Mouse (Mus musculus): ENCODE results near the gene Slc40a1.

The Slc40a1 gene

DNA sequence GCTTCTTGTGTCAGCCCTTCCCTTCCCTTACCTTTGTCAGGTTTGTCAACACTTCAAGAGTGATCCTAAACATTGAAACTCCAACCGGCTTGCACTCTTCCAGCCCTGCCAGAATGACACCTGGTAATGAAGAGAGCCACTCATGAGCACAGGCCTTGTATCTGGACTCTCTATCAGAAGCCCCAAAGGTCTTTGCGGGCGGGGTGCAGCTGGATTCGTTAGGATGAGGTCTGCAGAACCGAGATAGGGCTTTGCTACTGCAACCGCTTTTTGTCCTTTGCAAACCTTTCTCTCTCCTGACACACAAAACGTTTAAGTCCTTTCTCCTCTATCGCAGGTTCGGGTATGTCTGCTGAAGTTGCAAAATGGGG, at the start of gene Slc40a1:
Slc40a1 (minus strand) TSS at position 131 of the 371 bp plus-strand sequence.
- DNase-seq (ENCODE audit: low spot score), result no peak

DNA sequence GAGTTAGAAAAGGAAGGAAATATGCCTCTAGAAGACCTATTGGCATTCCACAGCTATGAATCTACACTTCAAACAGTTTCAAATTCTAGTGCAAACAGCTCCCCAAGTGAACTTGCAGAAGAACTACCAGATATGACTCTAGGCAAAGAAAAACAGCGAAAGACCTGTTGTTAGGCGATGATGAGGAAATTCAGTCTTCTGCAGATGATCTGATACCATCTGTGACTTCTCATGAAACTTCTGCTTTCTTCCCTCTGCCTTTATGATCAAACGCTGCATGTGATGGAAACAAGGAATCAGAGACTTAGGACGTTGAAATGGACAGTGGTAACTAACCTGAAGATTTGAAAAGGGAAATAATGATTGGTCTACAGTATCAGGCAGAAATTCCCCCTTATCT, 45.0 kb upstream of the Slc40a1 start:
- DNase-seq (ENCODE audit: low spot score), result no peak

DNA sequence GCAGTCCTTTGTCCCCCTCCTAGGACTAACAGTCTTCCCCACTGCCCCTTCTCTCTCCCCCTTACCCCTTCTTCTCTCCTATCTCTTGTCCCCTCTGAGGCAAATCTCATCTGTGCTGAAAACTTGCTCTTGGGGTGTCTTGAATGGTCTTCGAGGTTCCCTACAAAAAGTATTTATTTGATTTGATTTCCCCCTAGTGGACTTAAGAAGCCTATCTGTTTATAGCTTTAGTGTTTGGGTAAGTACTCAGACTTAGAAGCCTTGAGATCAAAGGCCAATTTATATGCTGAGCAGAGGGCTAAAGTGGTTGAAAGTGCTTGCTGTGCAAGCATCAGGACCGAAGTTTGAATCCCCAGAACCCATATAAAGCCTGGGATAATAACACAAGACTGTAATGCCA, 22.7 kb upstream of the Slc40a1 start:
- DNase-seq (ENCODE audit: low spot score), result no peak

DNA sequence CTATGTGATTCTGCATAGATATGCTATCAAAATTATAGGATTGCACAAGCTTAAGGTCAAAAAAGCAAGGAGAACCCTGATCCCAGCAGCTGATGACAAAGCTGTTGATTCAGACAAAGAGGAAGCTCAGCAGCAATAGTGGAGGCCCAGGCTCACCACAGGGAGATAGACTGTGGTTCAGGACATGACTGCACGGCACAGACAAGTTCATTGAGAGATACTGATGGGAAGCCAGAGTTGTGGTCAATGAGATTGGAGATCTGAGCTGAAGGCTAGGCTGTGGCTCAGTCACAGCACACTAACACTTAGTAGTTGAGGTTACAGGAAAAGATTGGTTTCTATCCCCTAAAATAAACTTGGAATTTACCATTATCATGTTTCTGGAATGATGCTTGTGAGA, 21.5 kb upstream of the Slc40a1 start:
- no peak for DNase-seq (ENCODE audit: low spot score)

DNA sequence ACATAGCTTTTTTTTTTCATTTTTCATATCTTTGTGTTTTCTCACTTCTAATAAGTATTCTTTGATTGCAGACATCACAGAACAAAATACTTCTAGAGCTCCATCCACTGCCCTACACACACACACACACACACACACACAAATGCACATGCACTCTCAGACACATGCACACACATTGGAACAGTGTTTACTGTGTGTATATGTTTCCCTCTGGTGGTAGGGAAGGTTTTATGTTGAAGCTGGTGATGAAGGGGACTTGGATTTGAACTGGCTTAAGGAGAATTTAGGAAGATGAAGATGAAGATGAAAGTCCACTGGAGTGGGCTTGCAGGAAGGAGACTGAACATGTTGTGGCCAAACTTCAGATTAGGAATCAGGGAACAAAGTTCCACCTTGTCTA, 4.8 kb upstream of the Slc40a1 start:
- no peak for DNase-seq (ENCODE audit: low spot score)

DNA sequence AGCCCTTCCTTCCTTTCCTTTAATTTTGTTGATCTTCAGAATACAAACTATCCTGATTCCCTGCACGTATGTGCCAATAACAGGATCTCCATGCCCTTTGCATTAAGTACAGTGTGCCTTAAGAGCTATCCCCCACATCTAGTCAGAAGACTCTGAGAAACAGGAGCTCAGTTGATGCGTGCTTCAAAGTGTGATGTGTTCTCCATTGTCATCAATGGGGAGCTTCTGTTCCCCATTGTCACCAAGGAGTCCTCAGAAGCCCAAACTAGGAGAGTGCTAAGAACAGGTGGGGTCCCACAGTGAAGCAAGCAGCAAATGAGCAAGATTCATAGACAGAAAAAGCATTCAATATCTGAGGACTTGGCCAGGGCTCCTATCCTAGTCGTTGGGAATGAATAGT, 588 bp upstream of the Slc40a1 start:
- no peak for DNase-seq (ENCODE audit: low spot score)

DNA sequence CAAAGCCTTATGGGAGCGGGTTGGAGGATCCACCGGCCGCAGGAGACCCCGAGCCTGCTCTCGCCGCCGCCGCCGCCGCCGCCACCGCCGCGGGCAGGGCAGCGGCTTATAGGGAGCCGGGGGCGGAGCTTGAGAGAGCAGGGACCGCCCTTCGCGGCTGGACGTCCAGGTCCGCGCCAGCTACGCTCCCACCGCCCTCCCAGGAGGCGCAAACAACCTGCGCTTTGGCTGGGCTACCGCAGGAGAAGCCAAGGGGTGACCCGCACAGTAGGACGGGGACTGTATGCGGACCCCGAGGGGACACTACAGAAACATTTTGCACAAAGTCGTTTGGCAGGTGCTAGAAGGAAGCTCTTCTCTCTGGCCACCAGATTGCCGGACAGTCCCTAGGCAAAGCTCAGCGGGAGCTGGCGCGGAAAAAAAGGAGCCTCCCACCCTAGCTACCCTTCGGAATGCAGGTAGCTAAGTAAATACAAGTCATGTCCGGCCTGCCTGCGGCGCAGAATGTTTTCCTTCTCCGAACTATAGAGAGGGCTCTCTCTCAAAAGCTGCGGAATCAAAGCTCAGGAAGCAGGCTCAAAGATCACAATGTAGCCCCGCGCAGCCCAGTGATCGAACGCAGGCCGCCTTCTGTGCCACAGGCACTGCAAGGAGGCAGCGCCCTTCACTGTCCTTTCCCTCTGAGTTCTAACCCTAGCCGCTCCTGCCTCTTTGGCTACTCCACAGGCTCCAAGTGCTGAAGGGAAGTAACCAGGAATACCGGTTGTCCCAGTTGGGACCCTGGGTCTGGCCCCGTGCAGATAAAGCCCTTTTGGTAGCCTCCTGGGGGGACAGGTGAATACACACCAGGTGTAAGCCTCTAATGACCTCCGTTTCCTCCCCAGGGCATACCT, 577 bp downstream of the Slc40a1 start:
- DNase-seq (ENCODE audit: low spot score), result peak; percentile 18

DNA sequence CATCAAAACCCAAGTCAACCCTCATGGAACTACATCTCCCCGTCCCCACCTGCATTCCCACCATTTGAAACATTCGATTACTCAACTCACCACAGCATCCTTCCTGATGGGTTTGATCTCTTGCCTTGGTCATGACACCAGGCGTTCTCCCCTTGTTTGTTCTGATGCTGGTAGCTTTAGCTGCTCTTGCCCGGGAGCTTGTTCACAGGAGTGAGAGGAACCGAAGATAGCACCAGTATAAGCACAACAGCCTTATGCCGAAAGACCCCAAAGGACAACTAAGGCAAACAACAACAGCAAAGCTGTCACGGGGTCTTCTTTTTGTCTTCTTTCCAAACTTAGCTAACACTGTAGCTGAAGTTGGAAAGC, 1.2 kb downstream of the Slc40a1 start:
- DNase-seq (ENCODE audit: low spot score), result no peak

DNA sequence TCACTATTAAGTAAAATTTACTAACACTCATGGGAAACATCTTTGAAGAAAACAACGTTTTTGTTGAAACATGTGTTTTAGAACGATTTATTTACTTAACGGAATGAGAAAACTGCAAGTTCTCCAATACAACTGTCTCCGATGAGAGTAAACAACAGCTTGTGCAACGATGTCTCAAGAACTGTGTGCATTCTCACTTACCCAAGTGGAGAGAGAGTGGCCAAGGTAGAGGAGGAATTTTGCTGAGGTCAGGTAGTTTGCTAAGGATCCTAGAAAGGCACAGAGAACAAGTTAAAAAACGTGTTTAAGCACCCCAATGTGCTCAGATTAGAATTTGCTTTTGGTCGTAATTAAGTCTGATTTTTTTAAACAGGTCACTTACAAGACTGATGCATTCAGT, 1.8 kb downstream of the Slc40a1 start:
- no peak for DNase-seq (ENCODE audit: low spot score)

DNA sequence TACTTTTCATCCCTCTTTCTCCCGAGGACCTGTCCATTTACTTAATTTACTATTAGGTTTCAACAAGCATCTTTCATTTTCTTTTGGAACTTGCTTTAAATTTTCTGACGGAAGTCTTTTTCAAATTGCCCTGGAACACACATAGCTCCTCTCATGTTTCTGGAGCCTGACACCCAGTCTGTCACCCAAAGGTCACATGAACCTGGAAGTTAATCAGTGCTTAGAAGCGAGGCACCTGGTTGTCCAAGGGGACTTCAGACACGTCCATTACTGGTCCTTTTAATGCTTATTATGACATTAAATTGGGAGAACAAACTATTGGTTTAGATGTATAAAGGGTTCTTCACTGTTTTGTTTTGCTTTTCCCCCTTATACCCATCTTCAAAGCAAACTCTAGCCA, 3.0 kb downstream of the Slc40a1 start:
- no peak for DNase-seq (ENCODE audit: low spot score)

DNA sequence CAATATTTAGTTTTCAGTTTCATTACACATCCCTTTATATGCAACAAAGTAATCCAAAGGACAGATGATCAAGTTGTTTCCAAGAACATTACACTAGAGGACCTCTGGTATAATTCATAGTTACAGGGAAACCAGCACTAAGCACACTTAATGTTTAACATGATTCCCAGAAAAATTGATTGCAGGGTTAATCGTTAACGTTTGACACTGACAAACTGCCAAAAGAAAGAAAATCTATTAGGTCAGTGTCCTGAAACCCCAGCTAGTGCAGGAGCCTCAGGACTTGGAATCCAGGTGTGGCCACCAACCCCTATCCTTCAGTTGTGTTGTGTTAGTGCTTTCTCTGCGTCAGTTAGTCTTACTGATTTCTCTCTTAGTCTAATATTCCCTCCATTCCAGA, 5.6 kb downstream of the Slc40a1 start:
- DNase-seq (ENCODE audit: low spot score), result no peak

DNA sequence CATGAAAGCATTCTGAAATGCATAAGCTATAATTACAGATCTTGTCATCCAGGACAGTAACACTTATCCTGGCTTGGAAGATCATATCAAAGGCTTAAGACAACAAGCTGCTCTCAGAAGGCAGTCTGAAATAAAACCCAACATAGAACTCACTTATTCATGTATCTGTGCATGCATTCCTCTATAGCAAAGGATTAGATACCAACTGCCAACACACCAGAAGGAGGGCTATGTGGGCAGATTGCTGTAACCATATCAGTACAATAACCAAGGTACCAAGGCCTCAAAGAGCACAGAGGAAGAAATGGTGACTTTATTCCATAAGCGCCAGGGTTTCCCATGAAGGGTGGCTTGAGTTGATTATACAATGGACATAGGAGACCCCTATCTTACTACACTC, 6.6 kb downstream of the Slc40a1 start:
- no peak for DNase-seq (ENCODE audit: low spot score)

DNA sequence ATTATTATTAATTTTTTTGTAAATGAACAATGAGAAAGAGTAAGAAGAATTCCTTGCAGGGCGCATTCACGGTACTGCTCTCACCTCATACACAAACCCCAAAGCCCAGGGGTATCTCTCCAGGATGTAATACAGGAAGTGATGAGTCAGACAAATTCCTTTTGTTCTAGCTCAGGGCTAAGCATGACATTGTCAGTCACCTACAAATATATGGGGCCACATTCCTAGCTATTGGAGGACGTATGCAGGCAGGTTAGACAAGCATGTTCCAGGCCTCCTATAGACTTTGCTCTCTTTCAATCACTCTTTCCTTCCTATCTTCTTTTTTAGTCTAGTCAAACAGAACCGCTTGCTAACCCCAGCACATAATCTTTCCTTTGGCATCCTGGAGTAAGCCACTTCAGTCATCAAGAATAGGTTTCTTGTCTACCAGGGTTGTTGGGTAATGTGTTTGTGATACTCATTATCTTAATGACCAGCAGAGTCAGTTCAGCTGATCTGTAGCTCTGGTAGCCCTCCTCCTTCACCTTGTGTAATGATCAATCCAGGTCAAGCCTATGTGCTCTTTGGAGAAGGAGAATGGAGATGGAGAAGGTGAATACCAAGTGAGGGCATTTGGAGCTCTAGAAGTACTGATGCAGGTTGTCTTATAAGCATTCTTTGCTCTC, 9.1 kb downstream of the Slc40a1 start:
- no peak for DNase-seq (ENCODE audit: low spot score)

DNA sequence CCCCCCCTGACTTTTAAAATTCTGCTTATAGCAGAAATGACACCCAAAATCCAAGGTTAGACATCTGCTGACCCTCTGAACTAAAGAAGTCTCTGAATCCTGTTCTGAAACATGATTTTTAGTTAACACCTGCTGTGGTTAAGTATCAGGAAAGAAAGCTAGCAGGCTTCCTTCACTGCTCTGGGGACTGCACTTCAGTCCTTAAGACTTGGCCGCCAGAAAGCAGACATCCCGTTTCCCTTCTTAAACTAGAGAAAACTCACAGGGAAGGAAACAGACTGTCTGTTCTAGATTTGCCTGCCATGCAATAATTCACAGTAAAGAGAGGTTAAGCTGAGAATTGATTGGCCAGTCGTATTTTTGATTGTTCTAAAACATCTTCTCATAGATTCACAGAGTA, 10.1 kb downstream of the Slc40a1 start:
- DNase-seq (ENCODE audit: low spot score), result no peak

DNA sequence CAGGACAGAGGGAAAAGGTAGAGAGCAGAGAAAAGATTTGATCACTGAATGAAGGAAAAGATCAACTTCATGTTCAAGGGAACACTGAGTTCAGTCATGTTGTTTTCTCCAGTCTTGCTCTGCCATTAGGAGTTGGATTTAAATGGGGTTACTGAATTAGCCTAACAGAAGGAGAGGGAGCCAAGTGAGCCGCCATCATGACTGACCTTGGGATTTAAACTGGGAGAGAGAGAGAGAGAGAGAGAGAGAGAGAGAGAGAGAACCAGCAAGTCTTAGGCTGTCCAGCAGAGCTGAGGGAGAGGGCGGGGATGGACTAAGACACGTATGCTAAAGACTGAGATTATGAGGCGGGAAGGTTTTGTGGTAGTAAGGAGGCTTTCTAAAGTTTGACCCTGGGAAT, 12.1 kb downstream of the Slc40a1 start:
- DNase-seq (ENCODE audit: low spot score), result no peak

DNA sequence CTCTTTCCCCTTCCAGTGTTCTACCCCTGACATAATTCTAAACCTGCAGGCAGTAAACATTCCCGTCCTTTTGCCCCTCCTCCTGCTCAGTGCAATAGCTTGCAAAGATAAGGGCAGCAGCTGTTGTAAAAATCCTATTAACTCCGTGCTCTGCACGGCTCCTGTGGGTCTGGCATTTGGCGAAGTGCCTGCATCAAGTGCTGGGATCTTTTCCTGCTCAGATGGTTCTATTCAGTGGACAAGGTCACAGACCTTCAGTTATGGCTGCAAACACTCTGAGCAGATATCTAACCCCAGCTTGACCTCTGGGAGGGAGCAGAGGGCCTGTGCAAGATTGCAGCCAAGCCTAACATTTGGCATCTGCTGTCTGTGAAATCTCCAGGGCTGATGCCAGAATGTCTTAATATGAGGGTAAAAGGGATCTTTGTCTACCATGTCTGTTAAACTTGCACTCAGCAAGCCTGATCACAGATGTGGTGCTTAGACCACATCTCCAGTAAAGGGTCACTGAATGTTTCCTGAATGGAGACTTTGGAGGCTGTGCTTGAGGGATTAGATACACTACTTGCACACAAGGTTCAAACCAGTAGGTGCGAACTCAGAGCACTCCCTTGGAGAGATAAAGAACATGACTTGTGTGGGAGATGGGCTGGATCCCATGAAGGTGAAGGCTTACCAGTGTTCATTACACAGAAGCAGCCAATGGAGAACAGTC, 21.1 kb downstream of the Slc40a1 start:
- DNase-seq (ENCODE audit: low spot score), result no peak

DNA sequence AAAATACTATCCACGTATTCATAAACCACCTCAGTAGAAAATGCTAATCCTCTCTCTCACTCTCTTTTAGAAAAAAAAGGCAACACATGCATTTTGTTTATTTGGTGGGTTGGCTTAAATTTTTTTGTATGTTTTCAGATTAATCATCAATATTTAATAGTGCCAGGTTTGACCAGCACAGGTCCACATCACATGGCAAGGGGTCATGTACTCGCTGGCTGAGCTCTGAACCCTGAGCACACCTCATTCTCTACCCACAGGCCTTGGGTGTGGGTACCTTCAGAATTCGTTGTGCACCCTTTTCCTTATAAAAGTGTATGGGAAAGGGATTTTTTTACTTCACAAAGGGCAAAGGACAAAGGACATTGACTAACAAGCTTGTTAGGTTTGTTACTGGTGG, 22.2 kb downstream of the Slc40a1 start:
- DNase-seq (ENCODE audit: low spot score), result no peak

DNA sequence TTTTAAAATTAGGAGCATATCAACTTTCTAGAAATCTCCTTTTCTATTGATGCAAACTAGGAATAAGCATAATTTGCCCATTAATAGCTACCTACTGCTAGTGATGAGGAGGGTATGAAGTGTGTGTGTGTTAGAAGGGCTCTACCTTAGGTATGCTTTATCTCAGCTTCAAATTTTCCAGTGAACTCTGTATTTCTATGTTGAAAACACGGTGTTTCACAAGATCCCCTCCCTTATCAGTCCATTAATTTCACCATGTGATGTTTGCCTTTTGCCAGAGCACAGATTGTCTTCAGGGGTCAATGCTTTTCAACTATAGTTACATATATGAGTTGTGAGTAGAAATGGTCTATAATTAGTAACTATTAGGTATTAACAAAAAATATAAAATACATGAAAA, 28.3 kb downstream of the Slc40a1 start:
- no peak for DNase-seq (ENCODE audit: low spot score)

DNA sequence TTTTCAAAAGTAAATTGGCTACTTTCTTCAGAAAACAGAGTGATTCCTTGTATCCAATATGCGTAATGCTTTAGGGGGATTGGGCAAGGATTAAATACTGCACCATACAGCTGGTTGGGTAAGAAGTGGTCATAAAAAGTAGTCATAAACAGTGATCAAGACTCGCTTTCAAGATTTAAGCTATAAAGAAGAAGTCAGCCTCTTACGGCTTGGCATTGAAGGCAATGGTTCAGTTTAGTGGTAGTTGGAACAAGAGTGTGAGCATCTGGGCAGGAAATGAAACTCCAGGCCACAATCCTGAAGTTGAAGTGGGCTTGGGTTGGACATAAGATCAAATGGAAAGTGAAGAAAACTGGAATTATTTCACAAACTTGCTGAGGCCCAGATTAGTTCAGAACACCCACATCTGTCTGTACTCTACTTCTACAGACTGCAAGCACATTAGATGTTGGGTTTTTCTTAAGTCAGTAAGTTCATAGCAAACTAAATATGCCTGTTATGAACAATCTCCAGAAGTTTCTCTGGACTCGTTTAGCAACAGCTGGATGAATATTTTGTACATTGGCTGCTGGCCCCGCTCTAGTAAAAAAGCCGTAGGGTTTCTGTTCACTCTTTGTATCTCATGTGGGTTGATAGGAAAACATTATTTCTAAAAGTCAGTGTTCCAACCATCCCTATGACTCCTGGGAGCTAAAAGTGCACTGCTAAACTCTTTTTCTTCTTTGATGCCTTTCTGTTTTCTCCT, 32.0 kb downstream of the Slc40a1 start:
- no peak for DNase-seq (ENCODE audit: low spot score)

DNA sequence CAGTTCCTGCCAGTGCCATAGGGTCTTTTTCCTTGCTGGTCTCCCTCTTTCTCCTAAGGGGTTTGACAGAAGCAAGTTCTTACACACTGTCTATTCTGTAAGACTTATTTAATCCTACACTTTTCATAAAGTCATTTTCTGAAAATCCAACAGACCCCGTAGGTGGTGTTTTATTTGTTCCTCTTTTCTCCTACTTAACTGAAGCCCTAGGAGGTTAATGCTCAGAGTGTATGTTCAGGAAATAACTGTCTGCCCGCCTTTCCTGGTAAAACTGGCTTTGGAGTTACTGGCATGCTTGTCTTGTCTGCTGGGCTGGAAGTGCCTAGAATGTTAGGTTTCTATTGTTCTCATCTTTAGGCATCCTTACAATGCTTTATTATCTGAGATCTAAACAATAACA, 34.3 kb downstream of the Slc40a1 start:
- no peak for DNase-seq (ENCODE audit: low spot score)

DNA sequence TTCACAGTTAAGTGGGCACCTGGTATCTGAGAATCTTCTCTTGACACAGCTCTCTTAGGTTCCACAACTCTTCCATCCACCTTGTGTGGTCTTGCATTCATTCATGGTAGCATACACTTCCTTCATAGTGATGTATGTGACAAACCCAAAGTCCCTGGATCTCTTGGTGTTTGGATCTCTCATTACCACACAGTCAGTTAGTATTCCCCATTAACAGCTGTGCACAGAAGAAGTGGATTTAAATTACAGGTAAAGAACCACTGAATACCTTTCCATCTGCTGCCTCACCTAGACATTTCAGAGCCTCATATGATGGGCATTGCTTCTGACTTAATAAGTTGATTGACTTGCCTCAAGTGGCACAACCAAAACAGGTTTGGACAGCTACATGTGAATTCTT, 36.1 kb downstream of the Slc40a1 start, which contains the start of gene Gm5269:
Gm5269 (minus strand) TSS at position 101 of the 400 bp plus-strand sequence.
- no peak for DNase-seq (ENCODE audit: low spot score)

DNA sequence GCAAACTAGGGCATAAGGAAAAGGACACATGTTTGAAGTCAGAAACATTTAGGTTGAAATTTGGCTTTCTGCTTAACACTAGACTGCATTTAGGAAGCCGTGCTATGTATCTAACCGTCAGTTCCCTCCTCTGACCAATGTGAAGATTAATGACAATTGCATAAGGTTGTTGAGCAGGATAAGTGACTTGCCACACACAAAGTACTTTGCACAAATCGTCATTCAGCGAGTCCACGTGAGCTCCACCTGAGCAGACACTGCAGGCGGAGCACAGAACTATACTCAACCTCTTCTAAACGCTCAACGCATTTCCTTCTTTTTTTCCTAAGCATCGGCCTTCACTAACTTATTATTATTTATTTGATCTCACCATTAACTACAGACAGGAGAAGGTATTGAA, 39.5 kb downstream of the Slc40a1 start:
- DNase-seq (ENCODE audit: low spot score), result no peak
